Mouse (Mus musculus) right cerebral cortex, postnatal 4 days (tissue): ENCODE measurements around the gene Gchfr.

Experiments used
- DNase-seq: peaks from one replicate; pipeline ENCODE4 v3.0.0-alpha.2; 2022

Gchfr gene

DNA sequence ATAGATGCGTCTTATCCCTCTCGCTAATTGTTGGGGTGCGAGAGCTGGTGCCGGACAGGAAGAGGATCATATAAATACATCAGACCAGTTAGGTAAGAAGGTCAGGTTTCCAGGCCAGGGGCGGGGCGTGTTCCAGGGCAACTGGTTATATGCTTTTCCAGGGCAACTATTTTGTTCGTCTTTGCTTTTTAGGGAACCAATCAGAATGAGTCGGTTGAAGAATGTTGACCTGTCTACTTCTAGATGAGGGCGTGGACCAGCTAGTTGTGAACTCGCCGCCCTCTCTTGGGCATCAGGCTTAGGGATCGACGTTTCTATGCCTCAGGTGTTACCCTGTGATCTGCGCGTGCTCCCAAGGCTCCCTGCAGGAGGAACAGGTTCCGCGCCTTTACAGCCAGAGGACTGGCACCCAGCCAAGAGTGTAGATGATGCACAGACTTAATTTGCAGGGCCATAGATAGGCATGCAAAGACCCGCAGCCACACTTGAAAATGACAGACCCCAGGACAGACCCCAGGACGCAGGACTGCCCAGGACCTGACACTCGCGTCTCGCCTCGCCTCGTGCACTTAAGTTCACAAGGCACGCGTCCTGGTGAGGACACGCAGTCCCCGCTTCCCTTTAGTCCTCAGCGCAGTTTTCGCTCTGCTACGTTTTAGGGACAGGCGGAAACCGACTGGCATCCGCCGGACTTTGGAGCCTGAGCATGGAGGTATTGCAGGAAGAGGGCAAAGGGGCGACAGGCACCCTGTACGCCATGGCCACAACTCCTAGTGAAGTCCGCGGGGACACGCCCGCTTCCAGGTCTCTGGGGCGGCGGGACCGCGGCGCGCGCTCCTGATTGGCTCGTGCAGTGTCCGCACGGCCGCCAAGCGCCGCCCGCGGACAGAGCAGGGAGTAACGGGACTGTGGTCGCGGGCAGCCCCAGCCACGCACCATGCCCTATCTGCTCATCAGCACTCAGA, at the start of gene Gchfr:
Gchfr (plus strand) TSS at position 873 of the 965 bp plus-strand sequence.
- DNase-seq = peak; percentile 38

DNA sequence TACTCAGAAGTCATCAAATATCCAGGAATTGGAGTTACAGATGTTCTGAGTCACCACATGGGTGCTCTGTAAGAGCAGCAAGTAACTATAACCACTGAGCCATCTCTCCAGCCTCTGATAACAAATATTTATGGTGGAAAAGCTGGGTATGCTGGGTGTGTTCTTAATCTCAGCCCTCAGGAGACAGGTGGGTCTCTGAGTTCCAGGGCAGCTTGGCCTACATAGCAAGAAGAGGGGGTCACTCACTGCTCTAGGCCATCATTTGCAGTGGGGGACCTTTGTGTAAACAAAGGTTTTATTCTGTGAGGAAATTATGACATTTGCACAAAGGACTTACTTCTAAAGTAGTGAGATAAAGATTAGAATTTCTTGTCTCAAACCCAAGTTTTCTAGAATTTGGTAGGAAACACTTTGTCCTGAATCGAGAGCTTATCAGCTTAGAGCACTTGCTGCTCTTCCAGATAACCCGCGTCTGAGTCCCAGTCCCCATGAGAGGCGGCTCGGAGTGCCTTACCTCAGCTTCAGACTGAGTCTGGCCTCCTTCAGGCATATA, 31.2 kb upstream of the Gchfr start:
- DNase-seq = no peak

DNA sequence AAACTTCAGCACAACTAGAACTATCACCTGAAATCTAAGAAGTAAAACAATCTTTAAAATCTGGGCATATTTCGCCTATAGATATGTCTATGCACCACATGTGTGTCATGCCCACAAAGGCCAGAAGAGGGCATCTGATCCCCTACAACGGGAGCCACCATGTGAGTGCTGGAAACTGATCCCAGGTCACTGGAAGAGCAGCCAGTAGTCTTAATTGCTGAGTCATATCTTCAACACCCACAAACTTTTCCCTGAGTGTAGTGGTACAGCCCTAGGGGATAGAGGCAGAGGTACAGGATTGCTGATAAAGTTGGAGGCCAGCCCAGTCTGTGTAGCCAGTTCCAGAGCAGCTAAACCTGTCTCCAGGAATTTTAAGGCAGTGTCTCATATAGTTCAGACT, 22.4 kb upstream of the Gchfr start:
- DNase-seq = no peak

DNA sequence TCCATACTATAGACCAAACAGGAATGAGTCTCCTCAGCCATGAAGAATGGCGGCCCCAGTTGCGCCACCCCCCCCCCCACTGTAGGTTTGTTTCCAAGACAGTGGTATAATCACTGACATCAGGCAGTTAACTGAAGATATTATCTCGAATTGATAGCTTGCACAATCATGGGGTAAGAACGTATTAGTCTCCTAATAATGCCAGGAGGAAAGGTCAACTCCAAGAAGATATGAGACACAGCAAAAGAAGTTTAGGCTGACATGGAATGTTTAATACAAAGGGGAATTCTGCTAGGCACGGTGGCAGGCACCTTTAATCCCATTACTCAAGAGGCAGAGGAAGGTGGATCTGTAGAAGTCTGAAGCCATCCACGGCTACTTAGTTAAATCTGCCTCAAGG, 21.1 kb upstream of the Gchfr start:
- no peak for DNase-seq

DNA sequence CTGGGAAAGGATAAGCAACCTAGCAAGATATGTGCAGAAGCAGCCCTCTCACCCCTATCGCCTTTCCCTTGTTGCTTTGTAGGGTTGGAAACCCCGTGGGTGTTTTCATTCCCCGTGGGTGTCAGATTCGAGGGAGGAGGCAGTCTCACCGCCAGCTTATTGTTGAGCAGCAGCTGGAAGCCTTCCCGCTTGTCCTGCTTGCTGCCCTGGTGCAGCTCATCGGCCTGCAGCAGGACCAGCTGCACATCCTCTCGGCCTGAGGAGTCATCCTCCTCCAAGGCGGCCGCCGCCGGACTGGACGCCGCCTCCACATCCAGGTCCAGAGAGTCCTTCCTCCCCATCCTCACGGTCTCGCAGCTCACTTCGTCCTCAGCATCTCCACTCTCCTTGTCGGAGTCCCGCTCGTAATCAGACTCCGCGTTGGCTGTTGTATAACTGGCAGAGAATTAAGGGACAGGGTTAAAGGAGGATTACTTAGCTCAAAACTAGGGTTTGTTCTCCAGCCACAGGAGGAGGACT, 20.4 kb upstream of the Gchfr start:
- no peak for DNase-seq

DNA sequence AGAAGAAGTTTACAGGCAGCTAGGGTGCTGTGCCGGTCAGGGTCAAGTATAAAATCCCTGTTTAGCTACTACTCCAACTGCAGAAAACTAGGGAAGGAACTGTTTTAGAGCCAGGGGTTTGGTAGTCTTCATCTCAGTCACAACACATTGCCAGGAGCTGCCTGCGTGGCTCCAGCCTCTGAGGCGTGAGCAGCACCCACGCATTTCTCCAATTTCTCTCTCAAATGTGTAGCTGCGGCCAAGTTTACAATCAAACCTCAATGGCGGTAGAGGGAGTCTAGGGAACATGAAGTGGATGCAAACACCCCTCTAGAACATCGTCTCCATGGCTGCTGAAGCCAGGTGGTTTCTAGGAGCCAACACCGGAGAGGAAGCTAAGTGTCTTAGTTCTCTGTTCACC, 19.8 kb upstream of the Gchfr start:
- no peak for DNase-seq

DNA sequence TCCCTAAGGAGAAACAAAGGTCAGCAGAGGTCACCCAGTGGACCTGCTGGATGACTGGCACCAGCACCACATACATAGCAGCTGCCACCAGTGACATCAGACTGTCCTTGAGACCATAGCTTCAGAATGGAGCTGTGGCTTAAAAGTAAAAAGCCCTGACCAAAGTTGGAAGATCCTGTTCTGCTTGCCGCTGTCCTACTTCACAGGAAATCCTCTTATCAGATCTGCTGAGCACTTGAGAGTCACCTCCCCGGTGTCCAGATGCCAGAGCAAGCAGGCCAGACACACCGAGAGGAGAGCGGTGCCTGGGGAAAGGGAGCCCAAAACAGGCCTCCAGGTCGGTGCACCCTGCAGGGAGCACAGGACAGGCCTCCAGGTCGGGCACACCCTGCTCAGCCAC, 15.3 kb upstream of the Gchfr start:
- DNase-seq = no peak

DNA sequence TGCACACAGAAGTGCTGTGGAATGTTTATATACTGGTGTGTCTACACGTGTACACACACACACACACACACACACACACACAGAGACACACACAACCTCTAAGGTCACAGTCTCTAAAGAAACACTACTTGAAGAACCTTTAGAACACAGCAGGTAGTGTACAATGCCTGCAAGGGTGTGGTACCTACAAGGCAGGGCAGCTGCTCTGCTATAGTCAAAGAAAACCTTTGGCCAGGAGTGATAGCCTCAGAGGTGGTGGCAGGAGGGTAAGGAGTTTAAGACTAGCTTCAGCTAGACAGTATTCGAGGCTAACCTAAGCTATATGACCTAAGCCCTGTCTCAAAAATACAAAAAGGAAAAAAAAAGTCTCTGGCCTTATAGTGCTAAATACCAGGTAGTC, 12.9 kb upstream of the Gchfr start:
- no peak for DNase-seq

DNA sequence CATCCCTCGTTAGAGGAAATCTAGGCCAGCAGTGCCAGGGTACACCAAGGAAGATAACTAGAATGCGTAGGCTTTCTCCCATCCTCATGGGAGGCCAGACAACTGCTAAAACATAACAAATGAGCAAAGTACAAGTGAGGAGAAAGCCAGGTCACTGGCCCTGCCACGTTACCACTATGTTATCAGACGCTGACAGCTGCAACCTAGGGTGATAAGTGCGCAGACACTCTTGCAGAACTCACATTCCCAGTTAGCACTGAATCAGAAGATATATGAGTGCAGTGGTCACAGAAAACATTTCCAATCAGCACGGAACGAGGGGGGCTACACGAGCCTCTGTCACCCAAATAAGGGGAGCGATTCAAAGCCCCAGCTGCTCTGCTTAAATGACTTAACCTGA, 12.2 kb upstream of the Gchfr start:
- no peak for DNase-seq

DNA sequence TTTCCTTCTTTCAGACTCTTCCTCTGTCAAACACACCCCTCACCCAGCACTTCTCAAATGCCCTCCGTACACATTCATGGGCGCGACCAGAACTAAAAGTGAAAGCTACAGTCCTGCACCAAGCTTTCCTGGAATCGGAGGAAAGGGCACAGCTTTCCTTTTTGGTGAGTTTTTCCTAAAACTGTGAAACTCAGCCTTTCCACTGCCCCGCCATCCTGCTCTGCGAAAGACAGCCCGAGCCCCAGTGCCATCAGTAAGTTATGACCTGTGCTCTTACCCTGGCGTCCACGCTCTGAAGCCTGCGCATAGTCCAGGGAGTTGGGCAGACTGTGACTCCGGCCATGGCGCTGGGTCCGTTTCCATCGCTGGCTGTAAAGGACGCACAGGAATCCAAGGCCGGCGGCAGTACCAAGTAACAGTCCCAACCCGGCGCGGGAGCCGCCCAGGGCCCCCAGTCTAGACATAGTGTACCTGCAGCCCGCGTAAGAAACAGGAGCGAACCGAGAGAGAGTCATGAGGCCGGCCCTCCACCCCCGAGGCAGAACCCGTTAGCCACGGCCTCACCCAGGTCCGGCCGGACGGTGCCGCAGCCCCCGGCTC, 11.4 kb upstream of the Gchfr start:
- DNase-seq = no peak

DNA sequence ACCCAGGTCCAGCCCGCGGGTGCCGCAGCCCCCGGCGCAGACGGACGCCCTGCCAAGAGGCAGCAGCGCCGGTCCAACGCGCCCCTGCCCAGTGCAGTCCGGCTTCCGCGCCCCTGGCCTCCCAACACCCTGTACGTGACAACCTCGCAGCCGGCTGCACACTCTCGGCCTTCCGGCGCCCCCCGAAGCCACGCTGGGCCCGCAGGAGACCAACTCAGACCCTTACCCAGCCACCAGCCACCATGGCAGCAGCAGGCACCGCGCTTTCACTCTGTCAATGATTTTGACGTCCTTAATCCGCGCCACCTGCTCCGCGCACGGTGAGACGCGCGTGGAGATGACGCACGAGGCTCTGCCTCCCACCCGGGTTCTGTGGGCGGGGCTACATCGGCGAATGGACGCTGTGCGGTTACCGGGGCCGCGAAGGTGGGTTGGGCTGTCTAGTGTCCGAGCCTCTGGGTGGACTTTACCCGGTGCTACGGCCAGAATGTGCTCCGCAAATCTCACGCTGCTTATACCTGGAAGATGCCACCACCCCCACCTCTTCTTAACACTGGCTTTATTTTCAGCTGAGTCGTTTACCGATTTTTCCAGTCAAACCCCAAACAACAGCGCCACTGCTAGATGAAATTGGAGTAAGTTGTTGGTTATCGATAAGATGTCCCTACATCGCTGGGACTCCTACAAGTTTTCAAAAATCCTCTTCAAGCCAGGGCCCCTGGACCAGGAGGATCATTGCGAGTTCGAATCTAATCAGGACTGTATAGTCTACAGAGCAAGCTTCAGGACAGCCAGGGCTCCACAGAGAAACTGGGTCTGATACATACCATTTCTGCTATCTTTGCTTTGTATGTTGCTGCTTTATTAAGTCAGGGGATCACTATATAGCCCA, 10.6 kb upstream of the Gchfr start, which contains the start of gene Rmdn3:
Rmdn3 (minus strand) TSS at position 354 of the 892 bp plus-strand sequence.
- DNase-seq = peak; percentile 96

DNA sequence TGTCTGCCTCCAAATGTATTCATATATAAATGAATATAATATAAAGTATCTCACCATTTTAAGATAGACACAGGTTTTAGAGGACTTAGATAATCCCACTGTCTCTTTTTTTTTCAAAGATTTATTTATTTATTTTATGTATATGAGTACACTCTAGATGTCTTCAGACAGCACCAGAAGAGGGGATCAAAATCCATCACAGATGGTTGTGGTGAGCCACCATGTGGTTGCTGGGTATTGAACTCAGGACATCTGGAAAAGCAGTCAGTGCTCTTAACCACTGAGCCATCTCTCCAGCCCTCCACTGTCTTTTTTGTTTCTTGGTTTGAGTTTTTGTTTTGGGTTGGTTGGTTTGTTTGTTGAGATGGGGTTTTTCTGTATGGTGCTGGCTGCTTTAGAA, 9.7 kb upstream of the Gchfr start:
- DNase-seq = no peak

DNA sequence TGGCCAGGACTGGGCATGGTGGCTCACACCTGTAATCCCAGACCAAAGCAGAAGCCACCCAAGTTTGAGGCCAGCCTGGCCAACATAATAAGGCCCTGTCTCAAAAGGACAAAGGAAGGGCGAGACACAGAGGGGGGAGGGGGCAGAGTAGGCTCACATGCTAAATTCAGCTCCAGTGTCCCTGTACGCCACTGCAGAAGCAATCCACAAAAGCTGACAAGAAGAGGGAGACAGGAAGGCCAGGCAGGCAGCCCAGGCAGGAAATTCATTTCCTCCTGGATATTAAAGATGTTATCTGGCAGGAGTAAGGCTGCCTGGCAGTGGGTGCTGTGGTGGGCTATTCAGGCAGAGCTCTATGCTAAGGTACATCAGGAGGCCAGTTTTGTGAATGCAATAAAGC, 6.3 kb upstream of the Gchfr start:
- DNase-seq = no peak

DNA sequence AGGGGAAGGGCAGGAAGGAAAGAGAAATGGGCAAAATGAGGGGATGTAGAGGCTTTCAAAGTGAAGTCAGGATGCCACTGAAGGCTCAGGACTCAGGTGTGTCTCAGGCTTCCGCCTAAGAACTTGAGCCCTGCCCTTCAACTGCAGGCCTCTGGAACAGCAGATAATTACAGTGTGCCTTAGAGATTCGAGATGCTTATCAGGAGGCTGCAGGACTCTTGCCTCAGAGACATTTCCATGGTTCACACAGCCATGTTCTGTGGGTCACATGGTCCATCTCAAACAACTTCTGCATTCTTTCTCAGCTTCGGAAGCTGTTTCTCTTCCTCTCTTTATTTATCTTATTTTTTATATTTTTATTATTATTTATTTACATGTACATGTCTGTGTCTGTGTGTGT, 4.4 kb upstream of the Gchfr start:
- no peak for DNase-seq

DNA sequence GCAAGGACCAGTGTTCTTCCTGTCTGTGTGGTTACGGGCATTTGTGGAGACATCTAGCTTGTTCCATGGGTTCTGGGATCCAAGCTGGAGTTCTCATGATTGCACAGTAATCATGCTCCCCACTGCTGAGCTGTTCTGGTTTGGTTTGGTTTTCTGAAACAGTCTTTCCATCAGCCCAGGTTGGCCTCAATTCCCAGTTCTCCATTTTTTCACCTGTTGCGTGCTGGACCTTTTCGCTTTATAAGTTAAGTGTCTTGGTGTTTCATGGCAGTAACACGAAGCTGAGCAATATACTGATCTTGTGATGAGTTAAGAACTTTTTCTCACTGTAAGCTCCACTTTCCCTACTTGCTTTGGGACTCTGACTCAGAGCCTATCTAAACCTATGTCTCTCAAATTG, 3.6 kb upstream of the Gchfr start:
- no peak for DNase-seq

DNA sequence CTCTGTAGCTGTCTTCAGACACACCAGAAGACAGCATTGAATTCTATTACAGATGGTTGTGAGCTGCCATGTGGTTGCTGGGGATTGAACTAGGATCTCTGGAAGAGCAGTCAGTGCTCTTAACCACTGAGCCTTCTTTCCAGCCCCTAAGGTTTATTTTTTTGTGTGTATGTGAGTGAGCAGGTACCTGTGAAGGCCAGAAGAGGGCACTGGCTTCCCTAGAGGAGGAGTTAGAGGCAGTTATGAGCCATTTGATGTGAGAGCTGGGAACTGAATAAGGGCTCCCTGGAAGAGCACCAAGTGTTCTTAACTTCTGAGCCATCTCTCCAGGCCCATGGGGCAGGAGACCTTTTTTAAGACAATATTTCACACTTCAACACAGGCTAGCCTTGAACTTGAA, 2.2 kb upstream of the Gchfr start:
- DNase-seq = no peak

DNA sequence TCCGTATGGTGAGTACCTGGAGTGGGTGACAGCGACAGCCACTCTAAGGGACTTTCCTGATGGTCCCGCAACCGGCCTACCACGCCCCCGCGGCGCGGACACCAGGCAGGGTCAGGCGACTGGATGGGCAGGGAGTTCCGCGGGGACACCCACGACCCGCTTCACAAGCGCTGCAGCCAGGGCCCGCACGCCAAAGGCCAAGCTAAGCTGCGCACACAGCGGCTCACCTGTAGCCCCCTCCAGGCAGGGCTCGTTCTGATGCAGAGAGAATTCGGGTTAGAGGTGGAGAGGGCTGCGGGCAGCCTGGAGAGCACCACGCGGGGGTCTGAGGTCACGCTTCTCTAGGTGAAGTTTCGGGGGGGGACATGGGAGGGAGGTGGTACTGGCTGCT, 288 bp downstream of the Gchfr start:
- DNase-seq = no peak

DNA sequence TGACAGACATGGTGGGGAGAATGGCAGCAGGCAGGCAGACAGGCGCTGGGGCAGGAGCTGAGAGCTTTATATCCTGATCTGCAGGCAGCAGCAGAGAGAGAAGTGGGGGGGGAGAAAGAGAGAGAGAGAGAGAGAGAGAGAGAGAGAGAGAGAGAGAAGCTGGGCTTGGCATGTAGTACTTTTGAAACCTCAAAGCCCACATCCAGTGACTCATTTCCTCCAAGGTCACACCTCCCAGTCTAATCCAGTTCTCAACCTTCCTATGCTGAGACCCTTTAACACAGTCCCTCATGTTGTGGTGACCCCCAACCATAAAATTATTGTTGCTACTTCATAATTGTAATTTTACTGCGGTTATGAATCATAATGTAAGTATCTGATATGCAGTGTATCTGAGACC, 2.7 kb downstream of the Gchfr start:
- DNase-seq = no peak

DNA sequence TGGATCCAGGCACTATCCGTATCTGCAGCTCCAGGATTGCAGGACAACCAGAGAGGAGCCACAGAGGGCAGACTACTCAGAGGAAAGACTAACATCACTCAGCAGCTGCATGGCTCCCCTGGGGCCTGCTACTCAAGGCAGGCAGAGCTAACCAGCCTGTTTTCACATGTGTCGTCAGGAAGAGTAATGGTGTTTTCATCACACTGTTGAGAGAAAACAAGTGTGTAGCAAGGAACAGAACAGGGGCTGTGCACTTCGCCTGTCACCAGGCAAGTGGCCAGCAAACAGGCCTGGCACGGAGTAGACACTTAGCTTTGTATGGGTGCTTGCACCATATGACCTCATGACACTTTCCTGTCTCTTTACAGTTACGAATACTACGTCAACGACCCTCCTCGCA, 4.0 kb downstream of the Gchfr start:
- no peak for DNase-seq

DNA sequence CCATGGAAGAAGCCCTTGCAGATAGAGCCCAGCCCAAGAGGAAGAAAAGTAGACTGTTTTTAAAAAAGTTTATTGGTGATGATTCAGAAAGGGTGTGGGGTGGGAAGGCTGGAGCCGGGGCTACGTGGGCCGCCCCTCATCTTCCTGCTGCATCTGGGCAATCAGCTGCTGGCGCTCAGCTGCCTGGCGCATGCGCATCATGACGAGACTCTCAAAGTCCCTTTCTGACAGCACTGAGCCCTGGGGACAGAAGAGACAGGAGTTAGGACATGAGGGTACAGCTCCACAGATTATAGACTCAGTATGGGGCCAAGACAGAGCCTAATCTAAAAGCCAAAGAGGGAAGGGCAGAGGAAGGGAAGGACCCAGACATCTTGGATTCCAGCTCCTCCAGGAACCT, 4.9 kb downstream of the Gchfr start:
- DNase-seq = no peak

DNA sequence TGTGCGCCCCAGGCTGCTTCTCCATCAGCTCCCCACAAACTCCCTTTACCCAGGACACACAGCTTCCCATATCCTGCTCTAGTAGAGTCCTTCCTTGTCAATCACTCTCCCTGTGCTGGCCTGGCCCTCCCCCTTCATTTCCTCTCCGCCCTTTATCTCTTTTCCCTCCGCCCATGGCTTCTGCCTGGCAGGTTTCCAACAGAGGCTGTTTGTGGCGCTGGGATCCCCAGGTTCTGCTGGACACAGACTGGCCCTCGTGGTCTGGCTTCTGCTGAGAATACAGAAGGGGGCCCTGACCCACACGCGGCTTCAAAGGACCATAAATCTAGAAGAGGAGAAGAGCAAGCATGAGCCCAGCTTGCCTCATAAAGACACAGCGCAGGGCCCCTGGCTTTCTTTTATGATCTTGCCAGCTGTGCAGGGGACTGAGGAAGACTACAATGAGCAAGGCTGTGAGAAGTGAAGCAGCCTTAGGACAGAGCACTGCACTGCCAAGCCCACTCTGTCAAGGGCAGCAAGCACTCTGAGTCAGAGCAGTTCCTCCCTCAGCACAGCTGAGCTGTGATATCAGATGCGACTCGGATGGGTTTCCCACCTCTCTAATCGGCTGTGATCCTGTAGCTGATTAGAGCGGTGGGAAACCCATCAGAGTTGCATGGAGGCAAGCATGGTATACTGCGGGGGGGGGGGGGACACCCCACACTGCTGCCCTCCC, 5.4 kb downstream of the Gchfr start:
- peak; percentile 27 for DNase-seq

DNA sequence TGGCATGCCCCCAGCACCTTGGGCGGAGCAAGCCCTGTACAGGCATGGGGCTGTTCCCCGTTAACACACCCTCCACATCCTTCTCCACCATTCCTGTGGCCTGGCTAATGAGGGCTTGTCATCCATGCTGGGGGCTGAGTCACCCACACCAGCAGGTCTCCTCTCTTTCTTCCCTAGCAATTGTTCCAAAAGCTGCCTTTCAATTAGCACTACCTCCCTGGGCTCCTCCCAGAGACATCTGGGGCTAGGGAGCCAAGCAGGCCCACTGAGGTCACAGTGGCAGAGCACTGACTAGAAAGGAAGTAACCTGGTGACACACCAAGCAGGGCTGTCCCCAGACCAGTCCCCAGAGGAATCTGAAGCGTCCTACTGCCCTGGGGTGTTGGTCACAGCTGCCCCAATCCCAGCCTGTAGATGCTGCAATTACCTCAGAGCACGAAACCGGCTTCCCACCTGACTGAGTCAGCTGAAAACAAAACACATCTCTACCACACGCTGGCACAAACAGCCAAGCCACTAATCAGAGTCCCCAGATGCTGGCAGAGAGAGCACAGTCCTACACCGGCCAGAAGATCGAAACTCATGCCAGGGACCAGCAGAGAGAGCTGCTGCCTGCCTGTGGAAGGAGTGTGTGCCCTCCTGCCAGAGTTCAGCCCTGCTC, 6.5 kb downstream of the Gchfr start, which contains the start of gene Gm14137:
Gm14137 (plus strand) TSS at position 519 of the 661 bp plus-strand sequence.
- no peak for DNase-seq
